Mouse (Mus musculus): Measurements from ENCODE around the gene Agtpbp1. TPM values are rescaled to one million over a fixed set of nuclear protein-coding genes. Genes with fewer than 3 reads are reported as not detected.

Gene Agtpbp1
- polyA plus RNA-seq, 1 experiment from 2014 or later = 31.3 TPM

DNA sequence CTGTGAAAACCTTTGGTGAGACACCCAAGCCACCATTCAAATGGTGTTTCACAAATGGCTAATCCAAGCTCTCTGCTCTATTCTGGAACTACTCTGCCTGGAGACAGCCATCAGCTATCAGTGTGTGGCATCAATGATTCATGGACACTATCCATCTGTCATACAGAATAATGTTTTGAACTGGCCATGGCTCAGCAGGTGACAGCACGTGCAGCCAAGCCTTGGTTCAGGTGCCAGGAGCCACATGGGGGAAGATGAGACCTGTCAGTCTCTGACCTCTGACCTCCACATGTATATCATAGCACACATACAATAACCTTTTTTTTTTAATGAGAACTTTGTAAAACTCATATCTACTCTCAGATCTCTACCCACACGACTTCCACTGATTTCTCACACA lies 32.3 kb downstream of the Agtpbp1 start:
- H3K4me1 ChIP-seq (replicated peaks; ENCODE audit: control insufficient read depth, insufficient read depth, low read length) = 0 out of 2 replicates have a peak, but pooled peaks cover 5% of the 10 kb centered on the region
- no peak overlapping the region for H3K27ac ChIP-seq (ENCODE audit: low read depth, low read length)
- H3K4me3 ChIP-seq (ENCODE audit: low read depth, low read length) = no peak overlapping the region
- H3K4me2 ChIP-seq (replicated peaks; ENCODE audit: low read depth, low read length) = no peak overlapping the region
- no peaks in the 10 kb centered on the region for H3K36me3 ChIP-seq (ENCODE audit: control insufficient read depth, insufficient read depth, low read length)
- H3K27me3 ChIP-seq (ENCODE audit: control insufficient read depth, insufficient read depth, low read length) = no peaks in the 10 kb centered on the region
- WGBS = 75% methylated on average over 2 of the region's 2 CpGs
- ATAC-seq (ENCODE audit: low FRiP score) = no peak
- H3K9me3 ChIP-seq (ENCODE audit: control insufficient read depth, low read length) = no peaks in the 10 kb centered on the region
- H3K9ac ChIP-seq (ENCODE audit: low read depth, low read length) = no peak overlapping the region
- no peak for DNase-seq (ENCODE audit: low spot score)

DNA sequence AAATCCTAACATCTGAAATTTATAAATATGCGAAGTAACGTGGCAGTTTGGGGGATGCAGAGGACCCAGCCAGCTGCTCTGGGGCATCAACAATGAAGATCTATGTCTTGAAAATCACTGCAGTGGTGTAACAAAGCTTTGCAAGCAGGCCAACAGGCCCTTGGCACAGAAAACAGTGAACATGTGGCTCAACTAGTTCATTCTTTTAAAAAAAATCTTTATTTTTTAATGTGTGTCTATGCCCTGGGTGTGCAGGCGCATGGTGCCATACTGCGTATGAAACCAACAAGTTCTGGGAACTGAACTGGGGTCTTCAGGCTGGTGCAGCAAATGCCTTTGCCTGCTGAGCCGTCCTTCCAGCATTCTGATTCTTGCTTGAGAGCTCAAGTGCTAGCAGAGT lies 32.7 kb downstream of the Agtpbp1 start:
- no peaks in the 10 kb centered on the region for H3K36me3 ChIP-seq (ENCODE audit: control insufficient read depth, insufficient read depth, low read length)
- 0 out of 2 replicates have a peak, but pooled peaks cover 5% of the 10 kb centered on the region for H3K4me1 ChIP-seq (replicated peaks; ENCODE audit: control insufficient read depth, insufficient read depth, low read length)
- no peaks in the 10 kb centered on the region for H3K27me3 ChIP-seq (ENCODE audit: control insufficient read depth, insufficient read depth, low read length)
- no peaks in the 10 kb centered on the region for H3K9me3 ChIP-seq (ENCODE audit: control insufficient read depth, low read length)
- WGBS = 91% methylated on average over 5 of the region's 5 CpGs
- no peak overlapping the region for H3K9ac ChIP-seq (ENCODE audit: low read depth, low read length)
- ATAC-seq (ENCODE audit: low FRiP score) (no peak), DNase-seq (ENCODE audit: low spot score) (no peak)
- no peak overlapping the region for H3K4me3 ChIP-seq (ENCODE audit: low read depth, low read length)
- no peak overlapping the region for H3K27ac ChIP-seq (ENCODE audit: low read depth, low read length)
- H3K4me2 ChIP-seq (replicated peaks; ENCODE audit: low read depth, low read length) = no peak overlapping the region

DNA sequence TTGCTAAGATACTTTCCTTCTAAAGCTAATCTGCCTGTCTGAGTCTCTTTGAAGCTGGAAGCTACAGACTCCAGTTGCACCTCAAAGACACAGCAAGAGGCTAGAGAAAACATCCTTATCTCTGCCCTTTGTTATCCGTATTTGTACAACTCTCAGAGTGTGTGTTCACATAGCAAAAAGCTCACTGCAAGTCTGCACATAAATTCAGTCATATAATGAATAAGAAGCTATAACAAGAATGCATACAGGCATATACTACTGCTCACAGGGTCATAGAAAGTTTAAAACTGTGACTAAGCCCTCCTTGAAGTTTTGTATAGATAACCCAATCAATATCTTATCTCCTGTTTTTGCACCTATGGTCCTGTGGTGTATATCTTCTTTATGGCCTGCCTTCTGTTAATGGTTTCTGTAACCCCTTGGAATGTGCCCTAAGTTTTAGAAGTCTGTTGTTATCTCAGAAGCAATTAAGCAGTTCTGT lies 35.7 kb downstream of the Agtpbp1 start:
- no peak overlapping the region for H3K4me3 ChIP-seq (ENCODE audit: low read depth, low read length)
- ATAC-seq (ENCODE audit: low FRiP score) (no peak), DNase-seq (ENCODE audit: low spot score) (no peak)
- no peaks in the 10 kb centered on the region for H3K27me3 ChIP-seq (ENCODE audit: control insufficient read depth, insufficient read depth, low read length)
- H3K4me1 ChIP-seq (replicated peaks; ENCODE audit: control insufficient read depth, insufficient read depth, low read length) = no peaks in the 10 kb centered on the region
- H3K4me2 ChIP-seq (replicated peaks; ENCODE audit: low read depth, low read length) = no peak overlapping the region
- no peaks in the 10 kb centered on the region for H3K9me3 ChIP-seq (ENCODE audit: control insufficient read depth, low read length)
- no peaks in the 10 kb centered on the region for H3K36me3 ChIP-seq (ENCODE audit: control insufficient read depth, insufficient read depth, low read length)
- H3K27ac ChIP-seq (ENCODE audit: low read depth, low read length) = no peak overlapping the region
- no peak overlapping the region for H3K9ac ChIP-seq (ENCODE audit: low read depth, low read length)
- 70% methylated on average over 1 of the region's 1 CpGs for WGBS

DNA sequence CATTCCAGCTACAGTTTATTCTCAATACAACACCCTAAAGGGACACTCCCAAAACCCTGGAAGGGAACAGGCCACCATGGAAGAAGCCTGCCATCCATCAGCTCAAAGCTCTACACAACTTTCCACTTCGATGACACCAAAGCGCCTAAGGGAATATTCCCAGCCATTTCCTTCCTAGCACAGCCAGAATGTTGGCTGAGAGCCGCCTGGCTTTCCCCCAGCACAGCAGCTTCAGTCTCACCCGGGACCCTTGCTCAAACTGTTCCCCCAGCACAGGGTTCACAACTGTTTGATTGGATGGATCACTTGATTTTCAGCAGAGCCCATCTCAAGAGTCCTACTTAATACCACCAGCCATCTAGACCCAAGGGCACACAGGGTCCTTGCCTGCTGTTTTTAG lies 37.3 kb downstream of the Agtpbp1 start:
- no peak overlapping the region for H3K4me2 ChIP-seq (replicated peaks; ENCODE audit: low read depth, low read length)
- H3K9ac ChIP-seq (ENCODE audit: low read depth, low read length) = no peak overlapping the region
- H3K9me3 ChIP-seq (ENCODE audit: control insufficient read depth, low read length) = no peaks in the 10 kb centered on the region
- no peaks in the 10 kb centered on the region for H3K27me3 ChIP-seq (ENCODE audit: control insufficient read depth, insufficient read depth, low read length)
- 92% methylated on average over 4 of the region's 4 CpGs for WGBS
- H3K27ac ChIP-seq (ENCODE audit: low read depth, low read length) = no peak overlapping the region
- H3K36me3 ChIP-seq (ENCODE audit: control insufficient read depth, insufficient read depth, low read length) = no peaks in the 10 kb centered on the region
- H3K4me1 ChIP-seq (replicated peaks; ENCODE audit: control insufficient read depth, insufficient read depth, low read length) = no peaks in the 10 kb centered on the region
- ATAC-seq (ENCODE audit: low FRiP score) (no peak), DNase-seq (ENCODE audit: low spot score) (no peak)
- H3K4me3 ChIP-seq (ENCODE audit: low read depth, low read length) = no peak overlapping the region

DNA sequence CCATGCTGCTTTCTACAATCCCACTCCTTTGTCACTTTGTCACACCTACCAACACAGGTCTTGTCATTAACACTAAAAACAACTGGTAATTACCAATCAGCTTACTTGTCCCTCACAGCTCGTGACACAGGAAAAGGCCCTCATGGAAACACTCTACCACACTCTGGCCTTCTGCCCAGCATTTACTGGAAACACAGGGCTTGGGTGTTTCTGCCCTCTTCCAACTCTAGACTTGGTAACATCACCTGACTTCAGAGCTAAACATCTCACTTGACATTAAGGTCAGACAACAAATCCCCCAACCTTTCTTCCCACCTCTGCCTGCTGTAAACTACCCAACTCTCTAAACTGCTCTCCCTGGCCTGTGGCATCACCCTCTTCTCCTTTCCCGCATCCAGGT lies 37.9 kb downstream of the Agtpbp1 start:
- Histone ChIP-seq H3K4me2 (replicated peaks; ENCODE audit: low read depth, low read length) (no peak overlapping the region), H3K4me3 (ENCODE audit: low read depth, low read length) (no peak overlapping the region), H3K27ac (ENCODE audit: low read depth, low read length) (no peak overlapping the region), H3K4me1 (replicated peaks; ENCODE audit: control insufficient read depth, insufficient read depth, low read length) (no peaks in the 10 kb centered on the region), H3K36me3 (ENCODE audit: control insufficient read depth, insufficient read depth, low read length) (no peaks in the 10 kb centered on the region), H3K9me3 (ENCODE audit: control insufficient read depth, low read length) (no peaks in the 10 kb centered on the region), H3K9ac (ENCODE audit: low read depth, low read length) (no peak overlapping the region), H3K27me3 (ENCODE audit: control insufficient read depth, insufficient read depth, low read length) (no peaks in the 10 kb centered on the region)
- DNase-seq (ENCODE audit: low spot score) = no peak
- ATAC-seq (ENCODE audit: low FRiP score) = no peak
- WGBS = 83% methylated on average over 2 of the region's 2 CpGs

DNA sequence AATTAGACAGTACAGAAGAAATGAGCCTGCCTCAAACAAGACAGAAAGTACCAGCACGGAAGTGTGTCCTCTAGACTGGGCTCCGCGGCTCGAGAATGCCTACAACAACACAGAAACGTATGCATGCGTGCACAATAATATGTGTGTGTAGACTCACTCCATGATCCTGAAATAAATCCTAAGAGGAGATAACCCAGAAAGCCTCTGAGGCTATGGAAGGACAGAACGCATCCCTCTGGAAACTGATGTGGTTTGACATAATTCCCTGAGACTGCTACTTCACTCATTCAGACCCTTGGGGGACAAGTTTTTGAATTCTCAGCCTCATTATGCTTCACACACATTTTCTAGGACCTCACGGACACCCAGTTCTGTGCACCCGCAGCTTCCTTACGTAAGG lies 42.6 kb downstream of the Agtpbp1 start:
- H3K9me3 ChIP-seq (ENCODE audit: control insufficient read depth, low read length) = no peaks in the 10 kb centered on the region
- H3K27ac ChIP-seq (ENCODE audit: low read depth, low read length) = no peak overlapping the region
- no peak overlapping the region for H3K4me3 ChIP-seq (ENCODE audit: low read depth, low read length)
- H3K36me3 ChIP-seq (ENCODE audit: control insufficient read depth, insufficient read depth, low read length) = no peaks in the 10 kb centered on the region
- H3K4me1 ChIP-seq (replicated peaks; ENCODE audit: control insufficient read depth, insufficient read depth, low read length) = no peaks in the 10 kb centered on the region
- ATAC-seq (ENCODE audit: low FRiP score) (no peak), DNase-seq (ENCODE audit: low spot score) (no peak)
- WGBS = 94% methylated on average over 10 of the region's 10 CpGs
- H3K9ac ChIP-seq (ENCODE audit: low read depth, low read length) = no peak overlapping the region
- H3K4me2 ChIP-seq (replicated peaks; ENCODE audit: low read depth, low read length) = no peak overlapping the region
- H3K27me3 ChIP-seq (ENCODE audit: control insufficient read depth, insufficient read depth, low read length) = no peaks in the 10 kb centered on the region

DNA sequence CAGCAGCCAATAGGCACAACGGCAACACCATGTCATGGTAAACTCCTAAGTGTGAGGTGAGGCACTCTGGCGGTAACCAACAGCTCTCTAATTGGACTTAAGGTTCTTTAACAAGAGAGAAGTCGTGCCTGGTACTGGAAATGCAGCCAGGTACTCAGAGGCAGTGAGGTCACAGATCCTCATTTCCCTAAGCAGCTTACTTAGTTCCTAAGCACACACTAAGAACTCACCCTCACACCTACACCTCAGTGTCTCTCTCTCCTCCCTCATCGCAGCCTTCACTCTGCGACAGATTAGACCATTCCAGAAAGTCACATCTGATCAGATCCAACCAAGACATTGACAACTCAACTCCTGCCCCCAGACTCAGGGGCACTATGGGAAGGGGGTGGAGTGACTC lies 45.0 kb downstream of the Agtpbp1 start:
- H3K36me3 ChIP-seq (ENCODE audit: control insufficient read depth, insufficient read depth, low read length) = no peaks in the 10 kb centered on the region
- H3K9ac ChIP-seq (ENCODE audit: low read depth, low read length) = no peak overlapping the region
- no peak overlapping the region for H3K4me2 ChIP-seq (replicated peaks; ENCODE audit: low read depth, low read length)
- H3K4me1 ChIP-seq (replicated peaks; ENCODE audit: control insufficient read depth, insufficient read depth, low read length) = no peaks in the 10 kb centered on the region
- WGBS = 87% methylated on average over 5 of the region's 5 CpGs
- H3K27ac ChIP-seq (ENCODE audit: low read depth, low read length) = no peak overlapping the region
- no peak overlapping the region for H3K4me3 ChIP-seq (ENCODE audit: low read depth, low read length)
- no peaks in the 10 kb centered on the region for H3K27me3 ChIP-seq (ENCODE audit: control insufficient read depth, insufficient read depth, low read length)
- no peaks in the 10 kb centered on the region for H3K9me3 ChIP-seq (ENCODE audit: control insufficient read depth, low read length)
- no peak for DNase-seq (ENCODE audit: low spot score)
- no peak for ATAC-seq (ENCODE audit: low FRiP score)

DNA sequence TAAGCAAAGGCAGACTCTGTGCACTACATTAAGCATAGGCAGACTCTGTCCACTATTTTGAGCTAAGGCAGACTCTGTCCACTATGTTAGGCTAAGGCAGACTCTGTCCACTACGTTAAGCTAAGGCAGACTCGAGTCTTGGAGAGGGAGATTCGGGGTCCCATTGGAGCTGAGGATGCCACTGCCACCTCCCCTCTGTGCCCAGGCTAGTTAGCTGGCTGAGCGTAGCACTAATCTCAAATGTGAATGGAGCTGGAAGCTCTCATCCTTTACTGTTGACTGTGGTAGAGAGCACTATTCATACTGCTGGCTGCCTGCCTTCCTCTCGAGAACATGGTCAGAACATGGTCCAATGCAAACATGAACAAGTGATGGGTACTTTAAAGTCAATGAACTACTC lies 46.4 kb downstream of the Agtpbp1 start:
- H3K4me3 ChIP-seq (ENCODE audit: low read depth, low read length) = no peak overlapping the region

DNA sequence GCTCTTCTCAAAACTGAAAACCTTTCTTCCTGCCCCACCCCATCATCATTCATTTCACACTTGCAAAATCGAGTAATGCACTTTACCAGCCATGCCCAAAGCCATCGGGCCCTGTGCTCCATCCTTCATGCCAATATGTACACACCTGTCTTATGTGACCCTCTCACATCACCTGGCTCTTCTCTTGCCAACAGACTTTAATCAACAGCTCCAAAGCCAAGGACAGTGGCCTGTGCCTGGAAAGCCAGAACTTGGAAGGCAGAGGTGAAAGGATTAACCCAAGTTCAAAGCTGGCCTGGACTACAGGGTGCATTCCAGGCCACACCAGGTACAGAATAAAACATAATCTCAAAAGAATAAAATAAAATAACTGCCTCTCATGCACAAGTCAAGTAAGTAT lies 48.4 kb downstream of the Agtpbp1 start:
- no peak overlapping the region for H3K4me2 ChIP-seq (replicated peaks; ENCODE audit: low read depth, low read length)
- H3K9me3 ChIP-seq (ENCODE audit: control insufficient read depth, low read length) = no peaks in the 10 kb centered on the region
- no peak overlapping the region for H3K9ac ChIP-seq (ENCODE audit: low read depth, low read length)
- no peaks in the 10 kb centered on the region for H3K36me3 ChIP-seq (ENCODE audit: control insufficient read depth, insufficient read depth, low read length)
- DNase-seq (ENCODE audit: low spot score) = no peak
- 76% methylated on average over 2 of the region's 2 CpGs for WGBS
- H3K4me3 ChIP-seq (ENCODE audit: low read depth, low read length) = no peak overlapping the region
- H3K4me1 ChIP-seq (replicated peaks; ENCODE audit: control insufficient read depth, insufficient read depth, low read length) = no peaks in the 10 kb centered on the region
- no peaks in the 10 kb centered on the region for H3K27me3 ChIP-seq (ENCODE audit: control insufficient read depth, insufficient read depth, low read length)
- ATAC-seq (ENCODE audit: low FRiP score) = no peak
- no peak overlapping the region for H3K27ac ChIP-seq (ENCODE audit: low read depth, low read length)

More for the DNA sequence above, 46.4 kb downstream of the Agtpbp1 start:
- no peaks in the 10 kb centered on the region for H3K9me3 ChIP-seq (ENCODE audit: control insufficient read depth, low read length)
- H3K4me2 ChIP-seq (replicated peaks; ENCODE audit: low read depth, low read length) = no peak overlapping the region
- no peak for DNase-seq (ENCODE audit: low spot score)
- H3K27me3 ChIP-seq (ENCODE audit: control insufficient read depth, insufficient read depth, low read length) = no peaks in the 10 kb centered on the region
- no peaks in the 10 kb centered on the region for H3K4me1 ChIP-seq (replicated peaks; ENCODE audit: control insufficient read depth, insufficient read depth, low read length)
- no peak overlapping the region for H3K27ac ChIP-seq (ENCODE audit: low read depth, low read length)
- WGBS = 93% methylated on average over 5 of the region's 5 CpGs
- no peak for ATAC-seq (ENCODE audit: low FRiP score)
- H3K36me3 ChIP-seq (ENCODE audit: control insufficient read depth, insufficient read depth, low read length) = no peaks in the 10 kb centered on the region
- H3K9ac ChIP-seq (ENCODE audit: low read depth, low read length) = no peak overlapping the region
